Mouse (Mus musculus) forebrain, postnatal 0 days (tissue): ENCODE measurements around the gene Ncapd3. TPM values are rescaled to one million over a fixed set of nuclear protein-coding genes. Genes with fewer than 3 reads are reported as not detected.

Experiments used
- ATAC-seq: fragments of 200-750 bp; cut with Nextera tagmentation; 2 replicates; pipeline ENCODE4 v1.8.0; 2017; ENCODE audit warnings: mild to moderate bottlenecking, moderate library complexity
- DNase-seq: peaks from one replicate; pipeline ENCODE4 v3.0.0-alpha.2; 2015
- H3K27ac ChIP-seq: fragments of 300-500 bp; sonication (generic); 2 replicates; pipeline ENCODE4 v1.5.1; 2014; ENCODE audit warnings: low read depth, mild to moderate bottlenecking, antibody characterized with exemption, low read length, moderate library complexity, mixed read lengths
- H3K27me3 ChIP-seq: fragments of 300-500 bp; sonication (generic); 2 replicates; pipeline ENCODE4 v1.6.1; 2014; ENCODE audit warnings: mild to moderate bottlenecking, low read length, mixed read lengths; ENCODE audit not compliant: insufficient read depth
- H3K36me3 ChIP-seq: fragments of 300-500 bp; sonication (generic); 2 replicates; pipeline ENCODE4 v1.6.1; 2014; ENCODE audit warnings: mild to moderate bottlenecking, moderate library complexity; ENCODE audit not compliant: insufficient read depth
- H3K4me1 ChIP-seq: fragments of 300-500 bp; sonication (generic); 2 replicates; pipeline ENCODE4 v1.6.1; 2014; ENCODE audit warnings: antibody characterized with exemption; ENCODE audit not compliant: insufficient read depth
- H3K4me2 ChIP-seq: fragments of 300-500 bp; sonication (generic); 2 replicates; pipeline ENCODE4 v1.6.1; 2014; ENCODE audit warnings: low read depth, mild to moderate bottlenecking, moderate library complexity
- H3K4me3 ChIP-seq: fragments of 300-500 bp; sonication (generic); 2 replicates; pipeline ENCODE4 v1.5.1; 2014; ENCODE audit warnings: low read depth, low read length, mixed read lengths
- H3K9ac ChIP-seq: fragments of 300-500 bp; sonication (generic); 2 replicates; pipeline ENCODE4 v1.6.1; 2014; ENCODE audit warnings: mild to moderate bottlenecking
- H3K9me3 ChIP-seq: fragments of 300-500 bp; sonication (generic); 2 replicates; pipeline ENCODE4 v1.6.1; 2016; ENCODE audit warnings: low read length
- CTCF ChIP-seq: sonication (generic); IDR thresholded peaks from 2 replicates; pipeline ENCODE4 v1.5.1; 2016; ENCODE audit warnings: antibody characterized with exemption, control low read depth, low read depth
- WGBS: fragments of 180-500 bp; shearing (Covaris S2); extraction: QIAGEN DNeasy Blood & Tissue Kit; methylation state at CpG from one replicate; pipeline ENCODE4 v1.1.7; 2014; 5-methylcytosine and 5-hydroxymethylcytosine counted together
- polyA plus RNA-seq: library from polyadenylated mRNA; unstranded; fragments of >200 nt; fragmentation: Nextera tagmentation; extraction: Ambion mirVana; gene quantifications from 2 replicates; pipeline ENCODE4 v1.2.1, GENCODE M21; 2015
- total RNA-seq: library from RNA; depleted of rRNA; stranded (reverse); fragments of >200 nt; gene quantifications from 2 replicates; pipeline ENCODE4 v1.2.3, GENCODE M21; 2014

Ncapd3 gene
- total and polyA plus RNA-seq, 2 experiments from 2014 or later = 6.2 to 23.1 TPM

DNA sequence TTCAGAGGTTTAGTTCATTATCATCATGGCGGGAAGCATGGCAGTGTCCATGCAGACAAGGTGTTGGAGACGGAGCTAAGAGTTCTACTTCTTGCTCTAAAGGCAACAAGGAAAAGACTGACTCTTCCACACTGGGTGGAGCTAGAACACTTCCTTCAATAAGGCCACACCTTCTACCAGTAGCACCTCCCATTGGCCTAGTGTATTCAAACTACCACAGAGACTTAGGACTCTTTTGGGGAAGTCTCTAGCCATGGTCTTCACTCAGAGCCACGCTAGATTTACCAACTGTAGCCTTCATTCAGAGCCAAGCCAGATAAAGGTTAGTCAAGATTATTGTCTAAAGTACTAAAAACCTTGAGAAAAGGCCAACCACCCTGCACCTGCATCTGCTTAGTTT lies 32.9 kb upstream of the Ncapd3 start:
- no peaks in the 10 kb centered on the region for H3K27me3 ChIP-seq
- H3K9me3 ChIP-seq = no peaks in the 10 kb centered on the region
- H3K4me1 ChIP-seq = peaks cover 14% of the 10 kb centered on the region
- TF ChIP-seq CTCF = no peak
- no peak overlapping the region for H3K9ac ChIP-seq
- no peak overlapping the region for H3K4me2 ChIP-seq
- no peak overlapping the region for H3K4me3 ChIP-seq
- DNase-seq (no peak), ATAC-seq (no peak)
- H3K27ac ChIP-seq = no peak overlapping the region
- WGBS = 91% methylated on average over 3 of the region's 3 CpGs
- no peaks in the 10 kb centered on the region; the same call in 1 of the 2 replicates for H3K36me3 ChIP-seq

DNA sequence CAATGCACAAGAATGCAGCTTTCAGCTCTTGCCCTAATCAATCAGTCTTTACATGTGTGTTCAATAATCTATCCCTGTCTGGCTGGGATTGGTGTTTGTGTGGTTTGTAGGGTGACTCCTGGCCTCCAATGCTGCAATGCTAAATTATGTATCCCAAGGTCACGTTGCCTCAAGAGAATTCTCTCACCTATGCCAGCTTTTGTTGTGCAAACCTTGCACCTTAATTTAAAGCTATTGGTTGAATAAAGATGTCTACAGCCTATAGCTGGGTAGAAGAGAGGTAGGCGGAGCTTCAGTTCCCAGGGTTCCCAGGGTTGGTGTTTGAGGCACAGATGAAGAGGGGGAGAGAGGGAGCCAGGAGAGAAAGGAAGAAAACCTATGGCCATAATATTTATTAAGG lies 32.5 kb upstream of the Ncapd3 start:
- no peaks in the 10 kb centered on the region for H3K27me3 ChIP-seq
- H3K27ac ChIP-seq = no peak overlapping the region
- H3K4me2 ChIP-seq = no peak overlapping the region
- no peaks in the 10 kb centered on the region for H3K9me3 ChIP-seq
- ATAC-seq = no peak
- H3K4me1 ChIP-seq = peaks cover 14% of the 10 kb centered on the region
- H3K9ac ChIP-seq = no peak overlapping the region
- no peak overlapping the region for H3K4me3 ChIP-seq
- no peaks in the 10 kb centered on the region for H3K36me3 ChIP-seq
- no peak for DNase-seq
- 95% methylated on average over 2 of the region's 2 CpGs for WGBS
- TF ChIP-seq CTCF = no peak

DNA sequence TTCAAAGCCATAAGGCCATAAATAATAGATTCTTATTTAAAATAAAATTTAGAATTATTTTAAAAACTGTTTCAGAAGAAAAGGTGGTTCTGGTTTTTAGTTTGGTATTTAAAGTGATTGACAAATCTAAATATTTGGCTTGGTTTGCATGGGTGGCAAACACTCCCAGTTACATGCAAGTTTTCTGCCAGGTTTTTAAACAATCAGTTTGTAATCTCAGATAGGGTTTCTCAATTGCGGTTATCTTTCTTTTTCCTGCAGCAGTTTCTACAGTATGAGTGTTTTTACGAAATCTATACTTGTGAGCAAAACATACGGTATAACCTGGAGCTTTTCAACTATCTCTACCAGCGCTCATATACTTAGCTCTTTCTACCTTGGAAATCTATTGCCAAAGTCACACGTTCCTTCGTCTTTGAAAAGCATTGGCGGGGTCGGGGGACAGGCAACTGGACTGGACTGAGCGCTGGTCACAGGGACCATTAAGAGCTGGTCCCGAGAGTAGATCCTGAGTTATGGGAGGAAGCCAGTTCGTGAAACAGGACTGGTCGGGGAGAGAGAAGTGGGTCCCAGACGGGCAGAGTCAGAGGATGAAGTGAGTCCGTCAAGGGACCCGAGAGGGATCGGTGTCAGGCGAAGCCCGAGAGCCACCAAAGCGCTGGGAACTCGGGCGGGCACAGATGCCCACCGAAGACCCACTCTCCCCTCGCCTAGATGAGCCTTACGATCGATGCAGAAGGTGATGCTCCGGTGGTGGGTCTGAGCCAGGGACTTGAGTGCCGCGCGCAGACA lies 31.1 kb upstream of the Ncapd3 start:
- H3K4me3 ChIP-seq = peak overlapping the region; percentile 61
- no peaks in the 10 kb centered on the region for H3K27me3 ChIP-seq
- peaks cover 14% of the 10 kb centered on the region for H3K4me1 ChIP-seq
- peaks cover 8% of the 10 kb centered on the region for H3K36me3 ChIP-seq
- no peak for DNase-seq
- no peaks in the 10 kb centered on the region for H3K9me3 ChIP-seq
- WGBS = 2% methylated on average over 29 of the region's 29 CpGs
- peak overlapping the region; percentile 75 for H3K9ac ChIP-seq
- no peak for TF ChIP-seq CTCF
- peak overlapping the region; percentile 70 for H3K4me2 ChIP-seq
- H3K27ac ChIP-seq = peak overlapping the region; percentile 60; the same call in 1 of the 2 replicates
- peak; percentile 42 for ATAC-seq

DNA sequence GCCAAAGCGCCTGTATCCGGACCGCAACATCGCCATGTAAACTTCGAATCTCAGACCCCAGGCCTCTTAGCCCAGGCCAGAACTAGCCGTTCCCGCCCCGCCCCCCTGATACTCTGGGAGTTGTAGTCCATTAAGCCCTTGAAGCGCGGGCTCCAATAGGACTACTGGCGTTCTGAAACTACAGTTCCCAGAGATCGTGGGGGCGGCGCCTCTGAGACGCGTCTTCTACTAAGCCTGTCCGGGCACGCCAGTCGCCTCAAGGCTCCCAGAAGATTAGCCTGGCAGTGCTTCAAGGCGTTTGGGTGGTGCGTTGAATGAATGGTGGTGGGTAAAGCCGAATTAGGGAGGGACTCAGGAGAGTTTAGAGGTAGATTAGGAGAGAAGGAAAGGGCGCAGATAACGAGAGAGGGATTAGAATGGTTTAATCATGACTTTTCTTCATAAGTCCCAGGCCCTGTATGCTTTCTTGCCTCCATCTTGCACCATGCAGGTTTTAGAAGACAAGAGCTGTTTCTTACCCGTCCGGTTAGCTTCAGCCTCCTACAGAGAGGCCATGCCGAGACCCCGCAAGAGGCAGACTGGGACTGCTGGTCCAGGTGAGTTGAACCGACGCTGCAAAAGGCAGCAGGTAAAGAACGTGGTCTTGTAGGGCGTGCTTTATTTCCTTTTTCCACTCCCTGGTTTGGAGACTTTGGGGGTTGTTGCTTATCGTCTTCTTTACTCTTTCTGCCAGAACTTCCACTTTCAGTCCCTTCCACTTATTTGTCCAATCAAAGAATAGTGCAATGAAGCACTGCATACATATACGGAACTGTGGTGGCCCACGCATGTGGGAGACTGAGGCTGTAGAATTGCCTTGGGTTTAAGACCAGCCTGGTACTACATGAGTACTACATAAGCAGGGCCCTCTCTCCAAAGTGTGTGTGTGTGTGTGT lies 30.2 kb upstream of the Ncapd3 start, which contains the start of the genes Acad8 and Thyn1:
Gene Acad8, minus strand, starts transcription at position 106 of the 935 bp plus-strand sequence.
Gene Thyn1, plus strand, starts transcription at position 250 of the 935 bp plus-strand sequence.
- Histone ChIP-seq H3K36me3 (peaks cover 13% of the 10 kb centered on the region), H3K4me1 (peaks cover 14% of the 10 kb centered on the region), H3K9ac (peak within 1 kb of the TSS; percentile 75), H3K27me3 (no peaks in the 10 kb centered on the region), H3K4me3 (peak within 1 kb of the TSS; percentile 61), H3K9me3 (no peaks in the 10 kb centered on the region), H3K27ac (peak within 1 kb of the TSS; percentile 82), H3K4me2 (peak within 1 kb of the TSS; percentile 83)
- WGBS = 2% methylated on average over 35 of the region's 35 CpGs
- peak; percentile 10; the same call in 1 of the 2 replicates for TF ChIP-seq CTCF
- ATAC-seq (peak; percentile 100), DNase-seq (peak; percentile 97)

DNA sequence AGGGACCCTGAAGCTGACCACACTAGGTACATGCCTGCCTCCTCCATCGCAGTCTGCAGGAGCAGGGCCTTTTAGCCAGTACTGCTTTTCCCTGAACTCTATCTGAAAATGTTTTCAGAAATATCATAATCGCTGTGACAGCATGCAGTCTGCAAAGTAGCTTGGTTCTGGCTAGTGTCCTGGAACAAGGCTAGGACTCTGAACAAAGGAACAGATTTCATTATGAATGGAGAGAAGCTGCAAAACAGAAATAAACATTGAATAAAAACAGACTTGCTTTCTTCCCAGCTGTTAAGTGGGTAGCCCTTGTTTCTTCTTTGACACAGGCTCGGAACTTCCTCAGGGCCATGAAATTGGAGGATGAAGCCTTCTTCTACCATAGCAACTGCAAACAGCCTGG lies 24.7 kb upstream of the Ncapd3 start:
- no peak overlapping the region for H3K4me2 ChIP-seq
- peaks cover 60% of the 10 kb centered on the region for H3K36me3 ChIP-seq
- H3K4me3 ChIP-seq = no peak overlapping the region
- DNase-seq = peak; percentile 13
- no peaks in the 10 kb centered on the region for H3K9me3 ChIP-seq
- ATAC-seq = peak; percentile 14; the same call in 1 of the 2 replicates
- peak overlapping the region; percentile 69 for H3K27ac ChIP-seq
- H3K9ac ChIP-seq = no peak overlapping the region
- H3K4me1 ChIP-seq = peaks cover 14% of the 10 kb centered on the region
- TF ChIP-seq CTCF = no peak
- no peaks in the 10 kb centered on the region for H3K27me3 ChIP-seq
- WGBS = 68% methylated on average over 3 of the region's 3 CpGs

DNA sequence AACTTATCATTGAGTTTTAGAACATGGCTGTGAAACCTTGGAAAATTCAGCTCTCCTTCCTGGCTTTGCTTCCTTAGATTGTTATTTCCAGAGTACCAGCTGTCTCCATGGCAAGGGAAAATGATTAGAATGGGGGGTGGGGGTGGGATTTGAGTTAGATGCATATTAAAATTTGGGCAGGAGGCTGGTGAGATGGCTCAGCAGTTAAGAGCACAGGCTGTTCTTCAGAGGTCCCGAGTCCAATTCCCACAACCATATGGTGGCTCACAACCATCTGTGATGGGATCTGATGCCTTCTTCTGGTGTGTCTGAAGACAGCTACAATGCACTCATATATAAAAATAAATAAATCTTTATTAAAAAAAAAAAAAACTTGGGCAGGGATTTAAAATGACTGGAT lies 24.0 kb upstream of the Ncapd3 start:
- no peaks in the 10 kb centered on the region for H3K9me3 ChIP-seq
- no peaks in the 10 kb centered on the region for H3K27me3 ChIP-seq
- ATAC-seq (peak; percentile 68), DNase-seq (peak; percentile 71)
- no peak for TF ChIP-seq CTCF
- peaks cover 7% of the 10 kb centered on the region for H3K4me1 ChIP-seq
- no peak overlapping the region for H3K4me3 ChIP-seq
- WGBS = 50% methylated on average over 1 of the region's 1 CpGs
- peak overlapping the region; percentile 29; the same call in 1 of the 2 replicates for H3K27ac ChIP-seq
- H3K9ac ChIP-seq = no peak overlapping the region
- peaks cover 61% of the 10 kb centered on the region for H3K36me3 ChIP-seq
- no peak overlapping the region for H3K4me2 ChIP-seq
